Mouse (Mus musculus): Measurements from ENCODE around the gene Arhgef3. TPM values are rescaled to one million over a fixed set of nuclear protein-coding genes. Genes with fewer than 3 reads are reported as not detected.

Gene Arhgef3
- polyA plus RNA-seq, 1 experiment from 2014 or later: 12.8 TPM

DNA sequence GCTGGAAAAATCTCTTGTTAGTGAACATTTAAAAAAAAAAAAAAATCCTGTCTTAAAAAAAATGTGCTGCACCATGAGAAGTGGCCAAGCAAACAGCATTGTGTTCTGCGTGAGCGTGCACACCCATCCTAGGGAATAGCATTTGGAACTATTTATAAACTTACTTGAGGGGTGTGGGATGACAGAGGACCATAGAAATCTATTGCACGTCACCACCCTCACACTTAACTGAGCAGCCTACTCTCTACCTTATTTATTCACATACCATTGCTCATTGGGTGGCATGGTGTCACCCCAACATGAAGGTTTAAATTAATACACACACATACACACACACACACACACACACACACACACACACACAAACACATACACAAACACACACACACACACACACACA, 234.4 kb downstream of the Arhgef3 start:
- WGBS: 59% methylated on average over 3 of the region's 3 CpGs
- Histone ChIP-seq H3K27me3 (ENCODE audit: control insufficient read depth, insufficient read depth, low read depth, low read length) (no peaks in the 10 kb centered on the region), H3K4me3 (ENCODE audit: low read length) (no peak overlapping the region), H3K4me2 (ENCODE audit: low read depth, low read length) (no peak overlapping the region), H3K27ac (ENCODE audit: low read length) (no peak overlapping the region), H3K4me1 (replicated peaks; ENCODE audit: control insufficient read depth, insufficient read depth, low read length) (peaks cover 32% of the 10 kb centered on the region), H3K36me3 (ENCODE audit: control insufficient read depth, insufficient read depth, low read length) (no peaks in the 10 kb centered on the region), H3K9ac (ENCODE audit: low read length) (no peak overlapping the region), H3K9me3 (ENCODE audit: control insufficient read depth, low read length) (no peaks in the 10 kb centered on the region)
- no peak for ATAC-seq (ENCODE audit: low read depth)

DNA sequence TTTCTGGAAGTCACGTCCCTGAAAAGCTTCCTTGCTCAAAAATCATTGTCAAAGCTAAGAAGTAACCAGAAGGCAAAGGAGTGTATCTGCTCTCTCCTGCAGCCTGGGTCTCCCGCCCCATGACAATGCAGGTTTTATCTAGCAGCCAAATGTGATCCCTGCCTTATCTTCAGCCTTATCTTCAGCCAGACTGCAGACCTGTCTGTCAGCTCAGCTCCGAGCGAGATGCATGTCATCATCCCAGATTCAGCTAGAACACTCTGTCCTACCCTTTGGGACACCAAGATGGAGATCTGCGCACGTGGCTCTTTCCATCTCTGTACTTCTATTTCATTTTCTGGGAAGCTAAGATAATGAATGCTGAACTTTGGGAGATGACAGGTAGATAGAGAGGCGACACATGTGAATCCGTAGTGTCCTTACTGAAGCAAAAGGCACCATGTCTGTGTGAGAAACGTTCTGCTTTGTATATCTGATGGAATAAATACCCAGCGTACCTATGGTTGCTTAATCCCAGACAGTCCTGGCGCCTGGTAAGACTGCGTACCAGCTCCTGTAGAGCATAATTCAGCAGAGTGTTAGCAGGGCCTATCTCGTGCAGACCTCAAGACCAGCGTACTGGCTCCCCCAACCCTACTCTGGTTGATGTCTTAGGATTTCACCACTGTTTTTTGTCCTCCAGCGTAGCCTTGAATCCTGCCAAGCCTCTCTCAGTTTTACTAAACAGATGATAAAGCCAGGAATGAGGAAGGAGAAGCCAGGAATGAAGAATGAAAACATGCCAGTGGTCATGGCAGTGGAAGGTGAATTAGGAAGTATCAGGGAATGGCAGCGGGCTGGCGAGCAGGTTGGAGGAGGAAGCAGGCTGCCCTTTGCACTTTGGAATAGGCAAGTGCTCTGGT, 235.4 kb downstream of the Arhgef3 start:
- H3K27ac ChIP-seq (ENCODE audit: low read length): peak overlapping the region; percentile 92
- peaks cover 32% of the 10 kb centered on the region for H3K4me1 ChIP-seq (replicated peaks; ENCODE audit: control insufficient read depth, insufficient read depth, low read length)
- H3K9me3 ChIP-seq (ENCODE audit: control insufficient read depth, low read length): no peaks in the 10 kb centered on the region
- no peaks in the 10 kb centered on the region for H3K36me3 ChIP-seq (ENCODE audit: control insufficient read depth, insufficient read depth, low read length)
- H3K9ac ChIP-seq (ENCODE audit: low read length): no peak overlapping the region
- ATAC-seq (ENCODE audit: low read depth): no peak
- 73% methylated on average over 17 of the region's 17 CpGs for WGBS
- no peak overlapping the region for H3K4me2 ChIP-seq (ENCODE audit: low read depth, low read length)
- H3K4me3 ChIP-seq (ENCODE audit: low read length): no peak overlapping the region
- H3K27me3 ChIP-seq (ENCODE audit: control insufficient read depth, insufficient read depth, low read depth, low read length): no peaks in the 10 kb centered on the region

DNA sequence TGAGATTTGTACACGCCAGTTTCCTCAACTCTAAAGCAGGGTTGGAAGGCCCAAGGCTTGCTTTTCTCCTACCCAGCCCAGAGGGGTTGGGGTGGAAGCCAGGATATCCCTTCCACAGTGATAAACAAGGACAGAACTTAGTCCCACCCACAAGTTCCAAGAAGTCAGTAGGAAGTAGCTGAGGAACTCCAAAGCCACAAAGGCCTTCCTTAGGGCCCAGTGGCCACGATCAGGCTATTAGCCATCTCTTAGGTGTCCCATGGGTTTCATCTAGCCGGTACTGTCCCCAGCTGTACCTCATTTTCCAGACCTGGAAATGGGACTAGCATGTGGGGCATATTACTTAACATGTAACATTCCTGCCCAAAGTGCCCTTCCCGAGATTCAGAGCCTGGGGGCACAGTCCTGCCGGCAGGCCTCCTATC, 236.4 kb downstream of the Arhgef3 start:
- Histone ChIP-seq H3K36me3 (ENCODE audit: control insufficient read depth, insufficient read depth, low read length) (no peaks in the 10 kb centered on the region), H3K4me3 (ENCODE audit: low read length) (no peak overlapping the region), H3K9ac (ENCODE audit: low read length) (peak overlapping the region; percentile 11; the same call in 1 of the 2 replicates), H3K4me2 (ENCODE audit: low read depth, low read length) (no peak overlapping the region), H3K9me3 (ENCODE audit: control insufficient read depth, low read length) (no peaks in the 10 kb centered on the region), H3K4me1 (replicated peaks; ENCODE audit: control insufficient read depth, insufficient read depth, low read length) (peaks cover 32% of the 10 kb centered on the region), H3K27ac (ENCODE audit: low read length) (peak overlapping the region; percentile 92), H3K27me3 (ENCODE audit: control insufficient read depth, insufficient read depth, low read depth, low read length) (no peaks in the 10 kb centered on the region)
- WGBS: 41% methylated on average over 5 of the region's 5 CpGs
- peak; percentile 27; the same call in 1 of the 2 replicates for ATAC-seq (ENCODE audit: low read depth)

DNA sequence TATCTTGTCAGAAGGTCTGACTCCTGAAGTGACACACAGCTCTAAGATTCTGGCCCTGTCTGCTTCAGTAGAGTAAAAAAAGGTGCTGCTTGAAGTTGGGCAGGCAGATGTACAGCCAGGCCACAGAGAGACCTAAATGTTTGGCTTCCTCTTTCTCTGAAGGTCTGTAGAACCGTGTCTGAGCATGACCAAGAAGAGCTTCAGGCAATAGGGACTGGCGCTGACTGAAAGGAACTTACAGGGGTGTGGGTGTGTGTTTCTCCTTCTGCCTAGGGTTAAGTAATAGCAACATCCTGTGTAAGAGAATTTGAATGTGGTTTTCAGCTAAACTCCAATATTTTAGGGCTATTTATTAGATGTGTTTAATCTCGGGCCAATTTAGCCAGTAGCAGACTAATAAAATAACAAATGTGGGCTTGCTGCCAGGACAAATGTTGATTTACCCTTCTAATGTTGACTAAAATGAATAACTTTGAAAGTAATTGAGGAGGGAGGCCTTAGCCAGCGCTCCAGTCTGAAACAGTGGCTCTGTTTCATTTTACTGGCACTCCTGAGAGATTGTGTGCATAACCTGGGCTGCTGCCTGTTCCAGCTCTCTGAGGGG, 236.9 kb downstream of the Arhgef3 start:
- H3K4me1 ChIP-seq (replicated peaks; ENCODE audit: control insufficient read depth, insufficient read depth, low read length): peaks cover 32% of the 10 kb centered on the region
- H3K9ac ChIP-seq (ENCODE audit: low read length): peak overlapping the region; percentile 11; the same call in 1 of the 2 replicates
- no peaks in the 10 kb centered on the region for H3K27me3 ChIP-seq (ENCODE audit: control insufficient read depth, insufficient read depth, low read depth, low read length)
- H3K9me3 ChIP-seq (ENCODE audit: control insufficient read depth, low read length): no peaks in the 10 kb centered on the region
- H3K4me3 ChIP-seq (ENCODE audit: low read length): no peak overlapping the region
- H3K36me3 ChIP-seq (ENCODE audit: control insufficient read depth, insufficient read depth, low read length): no peaks in the 10 kb centered on the region
- WGBS: 3% methylated on average over 4 of the region's 4 CpGs
- peak; percentile 83 for ATAC-seq (ENCODE audit: low read depth)
- peak overlapping the region; percentile 92 for H3K27ac ChIP-seq (ENCODE audit: low read length)
- no peak overlapping the region for H3K4me2 ChIP-seq (ENCODE audit: low read depth, low read length)

DNA sequence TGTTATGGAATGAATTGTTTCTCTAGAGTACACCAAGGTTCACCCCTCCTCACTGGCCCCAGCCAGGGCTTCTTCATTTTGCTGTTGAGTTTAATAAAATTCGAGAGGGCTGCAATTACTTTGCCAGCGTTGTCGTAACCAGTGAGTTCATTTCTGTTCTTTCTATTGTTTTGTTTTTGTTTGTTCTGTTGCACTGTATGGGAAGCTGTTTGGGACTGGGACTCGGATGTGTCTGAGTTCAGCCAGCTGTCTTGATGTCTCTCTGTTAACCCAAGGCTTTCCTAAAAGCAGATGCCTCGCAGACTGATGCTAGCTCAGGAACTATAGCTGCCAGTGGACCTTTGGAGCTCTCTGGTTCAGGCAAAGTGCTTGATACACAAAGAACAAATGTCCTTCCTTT, 237.8 kb downstream of the Arhgef3 start:
- Histone ChIP-seq H3K9me3 (ENCODE audit: control insufficient read depth, low read length) (no peaks in the 10 kb centered on the region), H3K27me3 (ENCODE audit: control insufficient read depth, insufficient read depth, low read depth, low read length) (no peaks in the 10 kb centered on the region), H3K4me3 (ENCODE audit: low read length) (no peak overlapping the region), H3K9ac (ENCODE audit: low read length) (no peak overlapping the region), H3K4me1 (replicated peaks; ENCODE audit: control insufficient read depth, insufficient read depth, low read length) (peaks cover 32% of the 10 kb centered on the region), H3K27ac (ENCODE audit: low read length) (peak overlapping the region; percentile 92), H3K36me3 (ENCODE audit: control insufficient read depth, insufficient read depth, low read length) (no peaks in the 10 kb centered on the region), H3K4me2 (ENCODE audit: low read depth, low read length) (no peak overlapping the region)
- ATAC-seq (ENCODE audit: low read depth): peak; percentile 21; the same call in 1 of the 2 replicates
- 45% methylated on average over 5 of the region's 5 CpGs for WGBS

DNA sequence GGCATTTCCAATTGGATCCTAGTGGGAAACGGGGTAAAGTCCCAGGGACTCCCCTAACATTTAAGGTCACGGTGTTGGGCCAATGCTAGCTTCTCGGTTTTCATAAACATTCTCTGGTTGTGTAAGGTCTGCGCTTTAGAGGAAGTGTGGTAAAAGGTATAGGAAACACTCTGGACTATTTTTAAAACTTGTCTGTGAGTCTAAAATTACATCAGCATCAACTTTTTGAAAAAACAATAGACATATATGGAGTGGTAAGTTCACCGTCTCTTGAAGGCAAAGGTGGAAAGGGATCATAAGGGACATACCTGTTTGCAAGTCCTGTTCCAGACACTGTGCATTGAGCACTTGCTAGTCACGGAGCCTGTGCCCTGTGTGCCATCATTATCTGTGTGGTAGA, 240.5 kb downstream of the Arhgef3 start:
- no peak overlapping the region for H3K4me2 ChIP-seq (ENCODE audit: low read depth, low read length)
- no peak overlapping the region for H3K4me3 ChIP-seq (ENCODE audit: low read length)
- WGBS: 75% methylated on average over 6 of the region's 6 CpGs
- H3K36me3 ChIP-seq (ENCODE audit: control insufficient read depth, insufficient read depth, low read length): no peaks in the 10 kb centered on the region
- no peak overlapping the region for H3K27ac ChIP-seq (ENCODE audit: low read length)
- H3K4me1 ChIP-seq (replicated peaks; ENCODE audit: control insufficient read depth, insufficient read depth, low read length): peaks cover 26% of the 10 kb centered on the region
- ATAC-seq (ENCODE audit: low read depth): no peak
- H3K27me3 ChIP-seq (ENCODE audit: control insufficient read depth, insufficient read depth, low read depth, low read length): no peaks in the 10 kb centered on the region
- H3K9ac ChIP-seq (ENCODE audit: low read length): no peak overlapping the region
- no peaks in the 10 kb centered on the region for H3K9me3 ChIP-seq (ENCODE audit: control insufficient read depth, low read length)

DNA sequence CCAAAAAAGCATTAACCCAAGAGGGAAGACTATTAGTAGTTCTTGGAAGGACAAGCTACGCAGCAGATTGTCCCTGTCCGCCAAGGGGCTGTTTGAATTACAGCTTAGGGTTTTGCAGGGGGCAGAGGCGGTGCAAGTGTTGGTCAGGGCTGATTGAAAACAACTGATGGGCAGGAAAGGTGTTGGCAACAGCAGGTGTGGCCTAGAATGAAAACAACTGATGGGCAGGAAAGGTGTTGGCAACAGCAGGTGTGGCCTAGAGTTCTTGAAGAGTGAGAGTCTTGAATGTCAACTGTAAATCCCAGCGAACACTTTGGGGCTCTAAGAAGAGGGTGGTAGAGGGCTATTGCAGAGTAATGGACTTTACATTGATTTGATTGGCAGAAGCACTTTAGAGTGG, 241.2 kb downstream of the Arhgef3 start:
- no peaks in the 10 kb centered on the region for H3K27me3 ChIP-seq (ENCODE audit: control insufficient read depth, insufficient read depth, low read depth, low read length)
- H3K4me1 ChIP-seq (replicated peaks; ENCODE audit: control insufficient read depth, insufficient read depth, low read length): peaks cover 18% of the 10 kb centered on the region
- no peak overlapping the region for H3K4me3 ChIP-seq (ENCODE audit: low read length)
- no peak for ATAC-seq (ENCODE audit: low read depth)
- H3K27ac ChIP-seq (ENCODE audit: low read length): no peak overlapping the region
- WGBS: 66% methylated on average over 4 of the region's 4 CpGs
- H3K9me3 ChIP-seq (ENCODE audit: control insufficient read depth, low read length): no peaks in the 10 kb centered on the region
- no peak overlapping the region for H3K4me2 ChIP-seq (ENCODE audit: low read depth, low read length)
- no peak overlapping the region for H3K9ac ChIP-seq (ENCODE audit: low read length)
- no peaks in the 10 kb centered on the region for H3K36me3 ChIP-seq (ENCODE audit: control insufficient read depth, insufficient read depth, low read length)

DNA sequence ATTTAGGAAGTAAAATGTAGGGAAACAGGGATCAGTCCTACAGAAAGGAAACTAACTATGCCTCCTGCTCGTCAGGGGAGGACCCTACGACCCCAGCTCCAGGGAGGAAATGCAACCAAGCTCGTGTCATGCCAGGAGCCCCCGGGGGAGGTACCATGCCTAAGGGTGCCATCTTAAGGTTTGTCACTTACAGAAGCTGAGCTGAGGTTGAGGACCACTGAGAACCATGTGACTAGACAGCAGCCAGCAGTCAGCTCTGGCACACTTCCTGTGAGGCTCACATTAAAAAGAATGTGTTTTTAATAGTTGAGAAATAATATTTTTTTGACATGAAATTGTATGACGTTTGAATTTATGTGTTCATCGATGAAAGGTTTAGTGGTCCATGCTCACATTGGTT, 242.4 kb downstream of the Arhgef3 start:
- no peak overlapping the region for H3K9ac ChIP-seq (ENCODE audit: low read length)
- no peaks in the 10 kb centered on the region for H3K36me3 ChIP-seq (ENCODE audit: control insufficient read depth, insufficient read depth, low read length)
- no peaks in the 10 kb centered on the region for H3K27me3 ChIP-seq (ENCODE audit: control insufficient read depth, insufficient read depth, low read depth, low read length)
- H3K4me3 ChIP-seq (ENCODE audit: low read length): no peak overlapping the region
- H3K4me1 ChIP-seq (replicated peaks; ENCODE audit: control insufficient read depth, insufficient read depth, low read length): peaks cover 8% of the 10 kb centered on the region
- H3K27ac ChIP-seq (ENCODE audit: low read length): no peak overlapping the region
- 54% methylated on average over 6 of the region's 6 CpGs for WGBS
- H3K9me3 ChIP-seq (ENCODE audit: control insufficient read depth, low read length): no peaks in the 10 kb centered on the region
- no peak for ATAC-seq (ENCODE audit: low read depth)
- no peak overlapping the region for H3K4me2 ChIP-seq (ENCODE audit: low read depth, low read length)

DNA sequence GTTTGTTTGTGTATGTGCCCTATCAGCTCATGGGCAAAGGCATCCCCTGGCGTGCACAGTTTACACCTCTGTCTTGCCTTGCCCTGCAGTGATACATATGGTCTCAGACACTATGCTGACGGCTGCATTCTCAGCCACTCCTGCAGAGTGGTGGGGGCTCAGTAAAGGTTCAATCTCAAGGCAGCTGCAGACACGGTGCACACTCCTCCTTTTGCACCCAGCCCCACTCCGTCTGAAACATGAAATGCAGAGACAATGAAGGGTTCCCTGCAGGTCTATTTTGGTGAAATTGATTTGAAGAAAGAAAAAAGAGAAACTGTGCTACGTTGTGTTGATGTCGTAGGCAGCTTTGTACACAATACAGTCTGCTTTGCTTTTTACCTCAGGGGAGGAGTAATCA, 243.5 kb downstream of the Arhgef3 start:
- Histone ChIP-seq H3K27me3 (ENCODE audit: control insufficient read depth, insufficient read depth, low read depth, low read length) (no peaks in the 10 kb centered on the region), H3K27ac (ENCODE audit: low read length) (no peak overlapping the region), H3K4me3 (ENCODE audit: low read length) (no peak overlapping the region), H3K4me2 (ENCODE audit: low read depth, low read length) (no peak overlapping the region), H3K9ac (ENCODE audit: low read length) (no peak overlapping the region), H3K36me3 (ENCODE audit: control insufficient read depth, insufficient read depth, low read length) (no peaks in the 10 kb centered on the region), H3K4me1 (replicated peaks; ENCODE audit: control insufficient read depth, insufficient read depth, low read length) (no peaks in the 10 kb centered on the region), H3K9me3 (ENCODE audit: control insufficient read depth, low read length) (no peaks in the 10 kb centered on the region)
- ATAC-seq (ENCODE audit: low read depth): no peak
- 63% methylated on average over 6 of the region's 6 CpGs for WGBS
